Mouse (Mus musculus) midbrain, postnatal 0 days (tissue): ENCODE data around the gene Exoc2. TPM values are rescaled to one million over a fixed set of nuclear protein-coding genes. Genes with fewer than 3 reads are reported as not detected.
A peak's percentile ranks its signal among the peaks of the same experiment; 100 is the strongest.

Experiments used
- ATAC-seq: fragments of 200-750 bp; cut with Nextera tagmentation; 2 replicates; pipeline ENCODE4 v1.8.0; 2017; ENCODE audit warnings: moderate number of reproducible peaks, mild to moderate bottlenecking, moderate TSS enrichment, moderate library complexity; ENCODE audit not compliant: low FRiP score
- DNase-seq: peaks from one replicate; pipeline ENCODE4 v3.0.0-alpha.2; 2015; ENCODE audit warnings: low spot score
- H3K27ac ChIP-seq: fragments of 300-500 bp; sonication (generic); 2 replicates; pipeline ENCODE4 v1.5.1; 2014; ENCODE audit warnings: low read depth, mild to moderate bottlenecking, low read length, mixed read lengths
- H3K27me3 ChIP-seq: fragments of 300-500 bp; sonication (generic); 2 replicates; pipeline ENCODE4 v1.6.1; 2014; ENCODE audit warnings: low read length, control low read depth, mixed read lengths; ENCODE audit not compliant: insufficient read depth
- H3K36me3 ChIP-seq: fragments of 300-500 bp; sonication (generic); 2 replicates; pipeline ENCODE4 v1.6.1; 2014; ENCODE audit warnings: low read length, control low read depth, mixed read lengths; ENCODE audit not compliant: insufficient read depth
- H3K4me1 ChIP-seq: fragments of 300-500 bp; sonication (generic); 2 replicates; pipeline ENCODE4 v1.6.1; 2014; ENCODE audit warnings: mild to moderate bottlenecking, control low read depth, antibody characterized with exemption, low read length, mixed read lengths; ENCODE audit not compliant: insufficient read depth
- H3K4me2 ChIP-seq: fragments of 300-500 bp; sonication (generic); 2 replicates; pipeline ENCODE4 v1.6.1; 2014; ENCODE audit warnings: low read depth, mild to moderate bottlenecking, low read length, mixed read lengths; ENCODE audit not compliant: poor library complexity, severe bottlenecking
- H3K4me3 ChIP-seq: fragments of 300-500 bp; sonication (generic); 2 replicates; pipeline ENCODE4 v1.5.1; 2014; ENCODE audit warnings: low read depth, mild to moderate bottlenecking, low read length, moderate library complexity
- H3K9ac ChIP-seq: fragments of 300-500 bp; sonication (generic); replicated peaks from 2 replicates; pipeline ENCODE4 v1.6.1; 2014; ENCODE audit warnings: mild to moderate bottlenecking, low read length, moderate library complexity, mixed read lengths; ENCODE audit not compliant: poor library complexity, severe bottlenecking
- H3K9me3 ChIP-seq: fragments of 300-500 bp; sonication (generic); 2 replicates; pipeline ENCODE4 v1.6.1; 2016; ENCODE audit warnings: low read length, control low read depth
- CTCF ChIP-seq: IDR thresholded peaks from 2 replicates; pipeline ENCODE4 v1.5.1; 2016; ENCODE audit warnings: antibody characterized with exemption, mild to moderate bottlenecking
- WGBS: fragments of 180-500 bp; shearing (Covaris S2); extraction: QIAGEN DNeasy Blood & Tissue Kit; methylation state at CpG from one replicate; pipeline ENCODE4 v1.1.7; 2014; 5-methylcytosine and 5-hydroxymethylcytosine counted together
- polyA plus RNA-seq: library from polyadenylated mRNA; unstranded; fragments of >200 nt; fragmentation: Nextera tagmentation; extraction: Ambion mirVana; gene quantifications from 2 replicates; pipeline ENCODE4 v1.2.1, GENCODE M21; 2015
- total RNA-seq: library from RNA; depleted of rRNA; stranded (reverse); fragments of >200 nt; gene quantifications from 2 replicates; pipeline ENCODE4 v1.2.3, GENCODE M21; 2014

The Exoc2 gene
- total and polyA plus RNA-seq, 2 experiments from 2014 or later, result 40.0 to 57.5 TPM

GRCm38 (mm10) chr13:30989710-30990109 is 15.8 kb upstream of the Exoc2 start:
- TF ChIP-seq CTCF, result no peak
- WGBS, result 86% methylated on average over 10 of the region's 10 CpGs
- H3K27ac ChIP-seq, result no peak overlapping the region
- no peaks in the 10 kb centered on the region for H3K9me3 ChIP-seq
- no peak for DNase-seq
- no peaks in the 10 kb centered on the region for H3K27me3 ChIP-seq
- no peak overlapping the region for H3K4me3 ChIP-seq
- no peaks in the 10 kb centered on the region for H3K36me3 ChIP-seq
- H3K4me2 ChIP-seq, result no peak overlapping the region
- ATAC-seq, result no peak
- H3K9ac ChIP-seq, result no peak overlapping the region
- no peaks in the 10 kb centered on the region for H3K4me1 ChIP-seq

GRCm38 (mm10) chr13:30987686-30988085 is 13.8 kb upstream of the Exoc2 start:
- no peak for TF ChIP-seq CTCF
- no peaks in the 10 kb centered on the region for H3K9me3 ChIP-seq
- no peaks in the 10 kb centered on the region for H3K36me3 ChIP-seq
- no peak overlapping the region for H3K27ac ChIP-seq
- H3K4me1 ChIP-seq, result no peaks in the 10 kb centered on the region
- ATAC-seq (no peak), DNase-seq (no peak)
- whole genome bisulfite sequencing, result 89% methylated on average over 2 of the region's 2 CpGs
- no peaks in the 10 kb centered on the region for H3K27me3 ChIP-seq
- no peak overlapping the region for H3K4me2 ChIP-seq
- no peak overlapping the region for H3K9ac ChIP-seq
- H3K4me3 ChIP-seq, result no peak overlapping the region

- Histone ChIP-seq H3K27me3 (no peaks in the 10 kb centered on the region), H3K27ac (no peak overlapping the region), H3K9me3 (no peaks in the 10 kb centered on the region), H3K4me1 (no peaks in the 10 kb centered on the region), H3K9ac (no peak overlapping the region), H3K4me3 (no peak overlapping the region), H3K36me3 (no peaks in the 10 kb centered on the region), H3K4me2 (no peak overlapping the region)
- WGBS, result 70% methylated on average over 10 of the region's 10 CpGs
- peak; percentile 15 for DNase-seq
- TF ChIP-seq CTCF, result no peak
- no peak for ATAC-seq
Observed at GRCm38 (mm10) chr13:30986934-30987455, 13.1 kb upstream of the Exoc2 start.

- WGBS, result 19% methylated on average over 27 of the region's 27 CpGs
- H3K27ac ChIP-seq, result peak overlapping the region; percentile 44
- peak; percentile 56 for ATAC-seq
- H3K36me3 ChIP-seq, result no peaks in the 10 kb centered on the region
- H3K27me3 ChIP-seq, result no peaks in the 10 kb centered on the region
- H3K4me3 ChIP-seq, result peak overlapping the region; percentile 23
- peak overlapping the region; percentile 63 for H3K4me2 ChIP-seq
- no peaks in the 10 kb centered on the region for H3K4me1 ChIP-seq
- H3K9ac ChIP-seq, result peak overlapping the region; percentile 5; the same call in 1 of the 2 replicates
- H3K9me3 ChIP-seq, result no peaks in the 10 kb centered on the region
- TF ChIP-seq CTCF, result no peak
- DNase-seq, result peak; percentile 60
Observed at GRCm38 (mm10) chr13:30985598-30986466, 11.9 kb upstream of the Exoc2 start.

- Histone ChIP-seq H3K9me3 (no peaks in the 10 kb centered on the region), H3K9ac (peak overlapping the region; percentile 5; the same call in 1 of the 2 replicates), H3K27me3 (no peaks in the 10 kb centered on the region), H3K4me2 (peak overlapping the region; percentile 63), H3K4me1 (no peaks in the 10 kb centered on the region), H3K4me3 (peak overlapping the region; percentile 23), H3K27ac (peak overlapping the region; percentile 44), H3K36me3 (no peaks in the 10 kb centered on the region)
- WGBS, result 16% methylated on average over 13 of the region's 13 CpGs
- no peak for DNase-seq
- TF ChIP-seq CTCF, result no peak
- ATAC-seq, result no peak
Observed at GRCm38 (mm10) chr13:30985275-30985597, 11.3 kb upstream of the Exoc2 start.

- peak; percentile 53 for TF ChIP-seq CTCF
- Histone ChIP-seq H3K27ac (no peak overlapping the region), H3K4me2 (no peak overlapping the region), H3K9me3 (no peaks in the 10 kb centered on the region), H3K27me3 (no peaks in the 10 kb centered on the region), H3K9ac (no peak overlapping the region), H3K4me3 (no peak overlapping the region), H3K4me1 (no peaks in the 10 kb centered on the region), H3K36me3 (no peaks in the 10 kb centered on the region)
- 76% methylated on average over 1 of the region's 1 CpGs for WGBS
- ATAC-seq (no peak), DNase-seq (no peak)
Observed at GRCm38 (mm10) chr13:30981666-30982065, 7.8 kb upstream of the Exoc2 start.
